Mouse (Mus musculus): ENCODE measurements around the gene Terb2. TPM values are rescaled to one million over a fixed set of nuclear protein-coding genes. Genes with fewer than 3 reads are reported as not detected.

Gene Terb2
- total and polyA plus RNA-seq, 3 experiments: not detected

DNA sequence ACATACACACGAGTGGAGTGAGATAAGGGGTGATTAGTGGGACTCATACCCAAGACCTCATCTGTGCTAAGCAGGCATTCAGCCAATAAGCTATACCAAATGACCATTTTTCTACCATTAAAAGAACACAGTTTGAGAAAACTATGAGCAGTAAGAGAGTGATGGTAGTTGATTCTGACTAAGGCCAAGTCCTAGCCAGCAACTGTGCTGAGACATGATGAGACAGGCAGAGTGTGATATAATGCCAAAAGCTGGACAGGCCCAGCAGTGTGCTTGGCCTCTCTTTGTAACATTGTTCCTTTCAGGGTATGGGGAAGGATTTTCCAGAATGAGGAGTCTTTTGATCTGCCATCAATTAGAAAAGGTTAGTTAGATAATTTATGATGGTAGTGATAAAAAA lies 15.4 kb downstream of the Terb2 start:
- Histone ChIP-seq H3K27ac (ENCODE audit: control insufficient read depth, low read depth, low read length) (no peak overlapping the region), H3K9me3 (replicated peaks; ENCODE audit: insufficient read depth, low read length) (no peaks in the 10 kb centered on the region), H3K36me3 (ENCODE audit: control insufficient read depth in 1 of 2, insufficient read depth in 2 of 2, low read length in 2 of 2) (no peaks in the 10 kb centered on the region), H3K4me1 (ENCODE audit: control insufficient read depth in 1 of 2, insufficient read depth in 2 of 2, low read length in 2 of 2) (no peaks in the 10 kb centered on the region), H3K4me3 (ENCODE audit: control insufficient read depth in 1 of 2, insufficient read depth in 1 of 2, low read depth in 2 of 2, low read length in 2 of 2) (no peak overlapping the region), H3K27me3 (ENCODE audit: control insufficient read depth in 1 of 2, insufficient read depth in 2 of 2, low read length in 2 of 2) (no peaks in the 10 kb centered on the region; a peak in 1 of 4 replicates), H3K79me2 (ENCODE audit: control insufficient read depth, insufficient read depth, low read length, poor library complexity) (no peaks in the 10 kb centered on the region), H3K9ac (ENCODE audit: control insufficient read depth, low read depth, low read length, poor library complexity, severe bottlenecking) (no peak overlapping the region)
- DNase-seq (ENCODE audit: low read depth, low spot score): no peak
- no peak for TF ChIP-seq MYB (IDR thresholded peaks at IDR 0.05; ENCODE audit: low read depth, low read length)
- no peak for TF ChIP-seq MAZ (IDR thresholded peaks at IDR 0.05; ENCODE audit: low read depth, low read length)
- no peak for TF ChIP-seq UBTF (IDR thresholded peaks at IDR 0.05; ENCODE audit: borderline replicate concordance, insufficient read depth, low read depth, low read length)
- no peak for TF ChIP-seq POLR2AphosphoS5 (IDR thresholded peaks at IDR 0.05; ENCODE audit: borderline replicate concordance, low read depth, low read length)
- TF ChIP-seq TAL1 (IDR thresholded peaks at IDR 0.05; ENCODE audit: low read length): no peak
- no peak for TF ChIP-seq ZKSCAN1 (IDR thresholded peaks at IDR 0.05; ENCODE audit: low read depth, low read length)
- TF ChIP-seq NELFE (IDR thresholded peaks at IDR 0.05; ENCODE audit: low read depth, low read length): no peak
- no peak for TF ChIP-seq HCFC1 (IDR thresholded peaks at IDR 0.05; ENCODE audit: low read depth, low read length)
- no peak for TF ChIP-seq MYC (IDR thresholded peaks at IDR 0.05; ENCODE audit: low read depth, low read length)
- no peak for TF ChIP-seq BHLHE40 (IDR thresholded peaks at IDR 0.05; ENCODE audit: borderline replicate concordance, low read depth, low read length)
- TF ChIP-seq E2F4 (IDR thresholded peaks at IDR 0.05; ENCODE audit: borderline replicate concordance, low read depth, low read length): no peak
- no peak for TF ChIP-seq EP300 (IDR thresholded peaks at IDR 0.05; ENCODE audit: low read depth in 1 of 2, low read length in 2 of 2)

- Histone ChIP-seq H3K4me3 (ENCODE audit: control insufficient read depth in 1 of 2, insufficient read depth in 1 of 2, low read depth in 2 of 2, low read length in 2 of 2) (no peak overlapping the region), H3K9ac (ENCODE audit: control insufficient read depth, low read depth, low read length, poor library complexity, severe bottlenecking) (no peak overlapping the region), H3K79me2 (ENCODE audit: control insufficient read depth, insufficient read depth, low read length, poor library complexity) (no peaks in the 10 kb centered on the region), H3K9me3 (replicated peaks; ENCODE audit: insufficient read depth, low read length) (no peaks in the 10 kb centered on the region), H3K4me1 (ENCODE audit: control insufficient read depth in 1 of 2, insufficient read depth in 2 of 2, low read length in 2 of 2) (no peaks in the 10 kb centered on the region), H3K27ac (ENCODE audit: control insufficient read depth, low read depth, low read length) (no peak overlapping the region), H3K36me3 (ENCODE audit: control insufficient read depth in 1 of 2, insufficient read depth in 2 of 2, low read length in 2 of 2) (no peaks in the 10 kb centered on the region), H3K27me3 (ENCODE audit: control insufficient read depth in 1 of 2, insufficient read depth in 2 of 2, low read length in 2 of 2) (no peaks in the 10 kb centered on the region; a peak in 1 of 4 replicates)
- TF ChIP-seq CHD2 (IDR thresholded peaks at IDR 0.05; ENCODE audit: low read length) (no peak), RAD21 (IDR thresholded peaks at IDR 0.05; ENCODE audit: low read depth, low read length) (no peak), ETS1 (IDR thresholded peaks at IDR 0.05; ENCODE audit: low read depth, low read length) (no peak), ELF1 (IDR thresholded peaks at IDR 0.05; ENCODE audit: low read depth, low read length) (no peak), BHLHE40 (IDR thresholded peaks at IDR 0.05; ENCODE audit: borderline replicate concordance, low read depth, low read length) (no peak)
- no peak for DNase-seq (ENCODE audit: low read depth, low spot score)
These were observed 20.5 kb downstream of the Terb2 start for GRCm38 (mm10) chr2:122206440-122207107.

Data from MEL (cell line).